Mouse (Mus musculus) ES-Bruce4 (cell line): ENCODE measurements at regions not wholly inside any gene's neighbourhood (a gene's known extent, or its start where the extent isn't known, plus 50 kb on each side); places are given as distances from the start of the nearest gene placed in this dataset.
"Not testable (repeated sequence)": the region's sequence is repeated elsewhere in the genome, so short reads cannot be mapped to it uniquely, and the experiment has no call there.

Experiments used
- H3K27ac ChIP-seq: 2 replicates; pipeline ENCODE4 v1.5.1; 2012; ENCODE audit warnings: low read length, inconsistent platforms; ENCODE audit not compliant: insufficient read depth
- H3K27me3 ChIP-seq: 2 replicates; pipeline ENCODE4 v1.6.1; 2012; ENCODE audit warnings: mild to moderate bottlenecking, low read length, inconsistent platforms; ENCODE audit not compliant: control insufficient read depth, poor library complexity, insufficient read depth, severe bottlenecking
- H3K36me3 ChIP-seq: 2 replicates; pipeline ENCODE4 v1.6.1; 2012; ENCODE audit warnings: inconsistent platforms, mild to moderate bottlenecking, low read length, moderate library complexity; ENCODE audit not compliant: control insufficient read depth, poor library complexity, insufficient read depth, severe bottlenecking
- H3K4me1 ChIP-seq: one replicate; pipeline ENCODE4 v1.8.1; 2011; ENCODE audit warnings: low read length; ENCODE audit not compliant: control insufficient read depth, insufficient read depth
- H3K4me3 ChIP-seq: 2 replicates; pipeline ENCODE4 v1.5.1; 2011; ENCODE audit warnings: low read depth, mild to moderate bottlenecking, low read length
- H3K9ac ChIP-seq: 2 replicates; pipeline ENCODE4 v1.6.1; 2012; ENCODE audit warnings: low read depth, mild to moderate bottlenecking, inconsistent platforms; ENCODE audit not compliant: poor library complexity, severe bottlenecking
- H3K9me3 ChIP-seq: replicated peaks from 2 replicates; pipeline ENCODE4 v1.6.1; 2012; ENCODE audit warnings: mild to moderate bottlenecking, low read length, inconsistent platforms; ENCODE audit not compliant: control insufficient read depth, poor library complexity, insufficient read depth, severe bottlenecking
- CTCF ChIP-seq: IDR thresholded peaks from one replicate; pipeline ENCODE4 v1.8.1; 2011; ENCODE audit warnings: low read depth, low read length
- EP300 ChIP-seq: IDR thresholded peaks from 2 replicates; pipeline ENCODE4 v1.6.1; 2011; ENCODE audit warnings: low read depth, low read length; ENCODE audit not compliant: insufficient read depth
- POLR2A ChIP-seq: IDR thresholded peaks from one replicate; pipeline ENCODE4 v1.8.1; 2011; ENCODE audit warnings: low read length; ENCODE audit not compliant: insufficient read depth

- no peaks in the 10 kb centered on the region for H3K36me3 ChIP-seq
- H3K4me3 ChIP-seq = no peak overlapping the region
- H3K27me3 ChIP-seq = no peaks in the 10 kb centered on the region
- TF ChIP-seq EP300 (no peak), POLR2A (no peak), CTCF (no peak)
- no peak overlapping the region for H3K9ac ChIP-seq
- H3K4me1 ChIP-seq = peaks cover 4% of the 10 kb centered on the region
- no peak overlapping the region for H3K27ac ChIP-seq
- no peaks in the 10 kb centered on the region for H3K9me3 ChIP-seq
Observed at GRCm38 (mm10) chr10:117450631-117451030, 70.8 kb upstream of the Cpsf6 start.

GRCm38 (mm10) chr10:117450240-117450569 is 70.4 kb upstream of the Cpsf6 start:
- no peak overlapping the region for H3K27ac ChIP-seq
- TF ChIP-seq CTCF = no peak
- no peak for TF ChIP-seq EP300
- TF ChIP-seq POLR2A = no peak

GRCm38 (mm10) chr10:117449416-117450239 is 69.8 kb upstream of the Cpsf6 start:
- Histone ChIP-seq H3K9me3 (no peaks in the 10 kb centered on the region), H3K4me1 (peaks cover 4% of the 10 kb centered on the region), H3K9ac (no peak overlapping the region), H3K27ac (no peak overlapping the region), H3K27me3 (no peaks in the 10 kb centered on the region), H3K36me3 (no peaks in the 10 kb centered on the region), H3K4me3 (no peak overlapping the region)
- TF ChIP-seq CTCF (no peak), EP300 (no peak), POLR2A (no peak)

More at GRCm38 (mm10) chr10:117450240-117450569, 70.4 kb upstream of the Cpsf6 start:
- H3K4me3 ChIP-seq = no peak overlapping the region
- H3K27me3 ChIP-seq = no peaks in the 10 kb centered on the region
- peaks cover 4% of the 10 kb centered on the region for H3K4me1 ChIP-seq
- H3K9me3 ChIP-seq = no peaks in the 10 kb centered on the region
- H3K9ac ChIP-seq = no peak overlapping the region
- H3K36me3 ChIP-seq = no peaks in the 10 kb centered on the region

GRCm38 (mm10) chr10:117448783-117449182 is 69.0 kb upstream of the Cpsf6 start:
- H3K9ac ChIP-seq, H3K27me3 ChIP-seq, H3K27ac ChIP-seq, H3K4me3 ChIP-seq, H3K4me1 ChIP-seq, H3K36me3 ChIP-seq, H3K9me3 ChIP-seq: not testable (repeated sequence)

- Histone ChIP-seq H3K27ac (no peak overlapping the region), H3K9me3 (no peaks in the 10 kb centered on the region), H3K4me3 (no peak overlapping the region), H3K4me1 (peaks cover 3% of the 10 kb centered on the region), H3K27me3 (no peaks in the 10 kb centered on the region), H3K36me3 (no peaks in the 10 kb centered on the region), H3K9ac (no peak overlapping the region)
- no peak for TF ChIP-seq EP300
- no peak for TF ChIP-seq CTCF
- TF ChIP-seq POLR2A = no peak
Observed at GRCm38 (mm10) chr10:117447626-117448025, 67.8 kb upstream of the Cpsf6 start.

- TF ChIP-seq POLR2A (no peak), CTCF (no peak), EP300 (no peak)
Observed at GRCm38 (mm10) chr10:117447206-117447605, 67.4 kb upstream of the Cpsf6 start.

More at GRCm38 (mm10) chr10:117447206-117447605, 67.4 kb upstream of the Cpsf6 start:
- no peaks in the 10 kb centered on the region for H3K4me1 ChIP-seq
- no peak overlapping the region for H3K27ac ChIP-seq
- H3K4me3 ChIP-seq = no peak overlapping the region
- no peaks in the 10 kb centered on the region for H3K9me3 ChIP-seq
- no peak overlapping the region for H3K9ac ChIP-seq
- no peaks in the 10 kb centered on the region for H3K36me3 ChIP-seq
- no peaks in the 10 kb centered on the region for H3K27me3 ChIP-seq
